Mouse (Mus musculus): Measurements from ENCODE around the gene Krtap14. TPM values are rescaled to one million over a fixed set of nuclear protein-coding genes. Genes with fewer than 3 reads are reported as not detected.

The Krtap14 gene
- total RNA-seq (2021): not detected in 2 replicates
- long read RNA-seq: 0 reads

DNA sequence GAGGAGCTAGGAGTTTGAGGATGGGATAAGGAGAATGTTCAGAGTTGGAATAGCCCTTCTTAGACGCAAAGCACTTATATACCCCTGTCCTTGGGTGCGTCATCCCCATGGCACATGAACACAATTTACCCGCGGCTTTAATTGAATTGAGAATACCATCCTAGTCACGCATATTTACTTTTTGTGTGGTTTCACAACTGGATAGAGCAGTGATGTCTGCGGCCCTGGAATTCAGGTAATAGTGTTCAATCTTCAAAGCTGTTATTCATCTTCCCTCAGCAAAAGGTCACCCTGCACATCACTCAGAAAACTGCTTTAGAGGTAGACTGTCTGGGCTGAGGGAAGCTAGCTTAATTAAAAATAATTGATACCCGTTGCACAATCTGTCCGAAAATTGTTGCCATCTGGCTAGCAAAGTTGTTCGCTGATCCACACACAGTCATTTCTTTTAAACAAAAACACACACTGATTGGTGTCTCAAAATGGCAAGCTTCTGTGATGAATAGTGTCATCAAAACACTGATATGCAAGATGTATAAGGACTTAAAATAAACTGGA, at the start of gene Krtap14:
TSS of gene Krtap14 (minus strand) at position 51 of the 558 bp plus-strand sequence.
- DNase-seq: no peak

DNA sequence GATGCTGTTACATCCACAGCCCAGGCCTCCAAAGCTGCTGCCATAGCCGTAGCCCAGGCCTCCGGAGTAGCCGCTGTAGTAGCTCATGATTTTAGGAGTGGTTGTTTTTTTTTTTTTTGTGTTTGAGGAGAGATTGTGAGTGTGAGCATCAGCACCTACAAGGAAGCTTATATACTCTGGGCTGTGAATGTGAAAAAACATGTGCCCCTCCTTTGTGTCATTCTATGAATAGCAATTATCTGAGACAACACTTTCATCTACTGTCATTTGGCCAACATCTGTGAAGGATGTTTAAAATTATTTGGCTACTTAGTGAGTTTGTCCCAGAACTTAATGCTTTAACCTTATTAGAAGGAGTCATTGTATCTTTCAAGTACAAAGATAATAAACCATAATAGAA, 48.2 kb upstream of the Krtap14 start, which contains the start of gene Krtap19-2:
TSS of gene Krtap19-2 (minus strand) at position 101 of the 400 bp plus-strand sequence.
- DNase-seq: no peak

DNA sequence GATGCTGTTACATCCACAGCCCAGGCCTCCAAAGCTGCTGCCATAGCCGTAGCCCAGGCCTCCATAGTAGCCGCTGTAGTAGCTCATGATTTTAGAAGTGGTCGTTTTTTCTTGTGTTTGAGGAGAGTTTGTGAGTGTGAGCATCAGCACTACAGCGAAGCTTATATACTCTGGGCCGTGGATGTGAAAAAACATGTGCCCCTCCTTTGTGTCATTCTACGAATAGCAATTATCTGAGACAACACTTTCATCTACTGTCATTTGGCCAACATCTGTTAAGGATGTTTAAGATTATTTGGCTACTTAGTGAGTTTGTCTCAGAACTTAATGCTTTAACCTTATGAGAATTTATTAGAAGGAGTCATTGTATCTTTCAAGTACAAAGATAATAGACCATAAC, 43.4 kb upstream of the Krtap14 start, which contains the start of gene Krtap19-1:
TSS of gene Krtap19-1 (minus strand) at position 101 of the 400 bp plus-strand sequence.
- no peak for DNase-seq

DNA sequence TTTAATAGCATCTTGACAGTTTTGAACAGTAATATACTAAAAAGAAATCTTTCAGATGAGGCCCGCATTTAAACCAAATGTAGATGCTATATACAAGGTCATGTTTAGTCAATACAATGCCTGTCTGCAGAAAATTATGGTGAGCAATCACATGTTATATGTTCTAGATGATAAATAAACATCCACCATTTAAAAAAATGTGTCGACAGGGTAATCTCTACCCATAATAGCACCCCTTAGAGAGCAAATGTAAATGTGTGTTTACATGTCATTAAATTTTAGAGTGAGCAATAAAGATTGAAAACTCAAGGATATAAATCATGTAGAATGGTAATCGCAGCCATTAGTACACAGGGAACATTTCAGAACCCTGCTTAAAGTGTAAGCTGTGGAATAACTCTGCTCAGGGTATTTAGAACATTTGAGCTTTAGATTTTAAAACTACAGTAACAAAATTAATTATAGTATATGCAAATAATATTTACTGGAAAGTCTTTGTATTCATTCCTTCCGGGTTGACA, 39.0 kb upstream of the Krtap14 start:
- DNase-seq: no peak

DNA sequence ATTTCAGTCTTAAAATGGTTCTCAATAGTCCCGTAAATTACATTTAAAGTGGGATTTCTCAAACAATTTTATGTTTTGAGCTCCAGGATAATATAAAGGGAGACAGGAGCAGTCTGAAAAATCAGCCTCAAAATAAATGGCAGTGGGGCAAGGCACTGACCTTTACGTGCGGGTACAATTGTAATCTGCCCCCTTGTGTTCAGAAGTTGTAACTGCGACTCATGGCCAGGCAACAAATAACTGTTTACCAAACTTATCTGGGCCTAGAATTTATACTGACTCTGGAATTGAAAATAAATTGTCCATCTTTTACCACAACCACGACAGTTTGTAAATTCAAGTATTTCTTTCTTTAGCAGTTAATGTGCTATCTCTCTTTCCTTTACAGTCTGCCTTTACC, 25.5 kb upstream of the Krtap14 start:
- peak; percentile 3 for DNase-seq

DNA sequence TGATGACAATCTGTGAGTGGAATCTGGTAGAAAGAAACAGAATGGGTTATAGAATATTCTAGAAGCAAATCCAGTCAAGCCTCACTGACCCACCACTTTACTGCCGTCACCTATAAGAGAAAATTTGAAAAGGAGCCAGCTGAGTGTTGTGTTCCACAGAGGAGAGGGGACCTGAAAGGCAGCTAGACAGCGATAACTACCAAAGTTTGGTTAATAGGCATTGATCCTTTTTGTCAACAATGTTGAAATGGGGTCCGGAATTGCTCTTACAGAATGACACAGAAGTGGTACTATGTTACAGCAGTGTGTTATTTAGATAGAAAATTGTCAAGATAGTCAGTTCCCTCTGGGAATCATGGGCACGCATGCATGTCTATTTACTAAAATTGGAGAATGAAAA, 22.6 kb upstream of the Krtap14 start:
- no peak for DNase-seq

DNA sequence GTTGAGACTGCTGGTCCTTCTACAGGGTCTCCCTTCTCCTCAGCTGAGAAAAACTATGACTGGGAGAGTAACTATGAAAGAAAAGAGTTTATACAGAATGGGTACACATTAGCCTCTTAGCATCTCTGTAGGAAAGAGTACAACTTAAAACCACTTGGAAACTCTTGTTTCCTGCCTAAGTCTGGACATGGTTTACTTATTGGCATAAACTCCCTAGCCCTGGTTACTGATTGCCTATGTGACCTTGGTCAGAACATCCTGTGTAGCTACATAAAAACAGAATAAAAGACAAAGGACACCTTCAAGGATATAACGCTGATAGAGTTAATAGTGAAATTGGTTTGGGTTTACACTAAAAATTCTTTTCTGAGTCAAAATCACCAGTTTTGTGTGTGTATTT, 21.4 kb upstream of the Krtap14 start:
- no peak for DNase-seq

DNA sequence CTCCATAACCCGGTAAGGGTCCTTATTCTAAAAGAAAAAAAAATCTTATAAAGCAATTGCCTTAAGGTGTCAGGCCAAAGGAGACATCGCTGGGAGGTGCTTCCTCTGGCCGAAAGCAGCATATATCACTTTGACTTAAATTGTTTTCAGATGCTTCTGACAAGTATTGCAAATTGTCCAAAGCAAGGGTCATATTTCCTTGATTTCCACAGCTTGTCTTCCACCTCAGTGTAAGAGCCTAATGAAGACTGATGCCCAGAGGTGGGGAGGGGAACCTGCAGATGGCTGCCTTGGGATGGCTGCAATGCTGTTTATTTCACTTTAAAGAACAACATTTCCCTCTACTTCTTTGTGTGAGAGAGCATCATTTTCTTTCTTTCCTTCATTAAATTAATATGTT, 1.0 kb upstream of the Krtap14 start:
- no peak for DNase-seq

DNA sequence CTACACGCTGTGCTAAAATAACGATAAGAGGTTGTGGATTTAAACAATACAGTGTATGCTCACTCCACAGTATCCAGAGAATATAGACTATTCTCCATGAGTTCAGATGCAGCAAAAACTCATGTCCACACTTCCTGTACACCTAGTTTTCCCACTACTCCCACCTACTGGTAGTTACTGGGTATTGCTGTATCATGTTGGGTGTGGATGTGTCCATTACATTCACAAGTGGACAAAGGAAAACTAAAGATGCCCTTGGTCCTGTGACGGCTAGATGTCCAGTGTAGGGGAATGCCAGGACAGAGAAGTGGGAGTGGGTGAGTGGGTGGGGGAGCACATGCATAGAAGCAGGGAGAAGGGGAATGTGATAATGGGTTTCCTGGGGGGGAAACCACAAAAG, 2.2 kb downstream of the Krtap14 start:
- DNase-seq: no peak

DNA sequence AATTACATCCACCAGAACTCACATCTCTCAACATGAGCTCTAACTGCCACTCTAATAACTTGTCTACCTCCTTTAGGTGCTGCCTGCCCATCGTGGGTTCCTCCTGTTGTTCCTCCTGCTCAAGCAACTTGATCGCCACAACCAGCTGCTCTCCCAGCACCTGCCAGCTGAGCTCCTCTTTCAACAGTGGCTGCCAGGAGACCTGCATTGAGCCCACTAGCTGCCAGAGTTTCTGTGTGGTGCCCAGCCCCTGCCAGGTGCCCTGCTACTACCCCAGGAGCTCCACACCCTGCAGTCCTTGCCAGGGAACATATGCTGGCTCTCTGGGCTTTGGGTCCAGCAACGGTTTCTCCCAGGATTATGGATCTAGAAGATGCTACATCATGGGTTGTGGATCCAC, 5.9 kb downstream of the Krtap14 start, which contains the start of gene Krtap15:
TSS of gene Krtap15 (plus strand) at position 150 of the 400 bp plus-strand sequence.
- DNase-seq: no peak

DNA sequence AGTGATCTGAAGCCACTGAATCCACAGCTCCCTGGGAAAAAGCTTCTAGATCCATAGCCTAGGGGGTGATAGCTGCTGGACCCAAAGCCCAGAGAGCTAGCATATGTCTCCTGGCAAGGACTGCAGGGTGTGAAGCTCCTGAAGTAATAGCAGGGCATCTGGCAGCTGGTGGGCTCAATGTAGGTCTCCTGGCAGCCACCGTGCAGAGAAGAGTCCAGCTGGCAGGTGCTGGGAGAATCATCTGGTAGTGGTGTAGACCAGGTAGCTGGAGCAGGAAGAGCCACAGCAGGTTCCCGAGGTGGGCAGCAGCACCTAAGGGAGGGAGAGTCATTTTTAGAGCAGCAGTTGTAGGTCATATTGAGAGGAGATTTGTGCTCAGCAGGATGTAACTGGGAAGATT, 14.1 kb downstream of the Krtap14 start, which contains the start of gene Gm20741:
TSS of gene Gm20741 (minus strand) at position 394 of the 400 bp plus-strand sequence.
- no peak for DNase-seq

DNA sequence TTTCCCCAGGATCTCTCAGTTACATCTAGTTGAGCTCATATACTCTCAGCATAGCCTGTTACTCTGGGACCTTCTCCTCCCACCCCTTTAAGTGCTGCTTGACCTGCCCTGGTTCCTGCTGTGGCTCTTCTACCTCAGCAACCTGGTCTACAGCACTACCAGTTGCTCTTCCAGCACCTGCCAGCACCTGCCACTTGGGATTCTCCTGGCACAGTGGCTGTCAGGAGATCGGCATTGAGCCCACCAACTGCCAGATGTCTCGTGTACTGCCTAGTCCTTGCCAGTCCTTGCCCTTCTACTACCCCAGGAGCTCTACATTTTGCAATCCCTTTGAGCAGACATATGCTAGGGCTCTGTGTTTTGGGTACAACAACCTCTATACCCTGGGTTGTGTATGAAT, 39.2 kb downstream of the Krtap14 start:
- DNase-seq: no peak

DNA sequence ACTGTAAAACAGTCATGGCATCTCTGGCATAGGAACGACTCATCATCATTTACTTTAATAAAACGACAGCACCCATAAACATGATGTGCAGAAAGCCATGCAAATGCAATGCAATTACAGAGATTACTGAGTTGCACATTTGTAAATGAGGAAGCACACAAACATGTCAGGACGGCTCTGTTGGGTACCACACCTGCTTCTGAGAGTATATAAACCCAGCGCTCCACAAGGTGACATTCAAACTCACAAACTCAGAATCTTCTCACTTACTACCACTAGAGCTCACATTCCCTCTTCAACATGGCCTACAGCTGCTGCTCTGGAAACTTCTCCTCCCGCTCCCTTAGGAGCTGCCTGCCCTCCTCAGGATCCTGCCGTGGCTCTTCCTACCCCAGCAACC, 48.3 kb downstream of the Krtap14 start, which contains the start of gene Gm5965:
TSS of gene Gm5965 (plus strand) at position 301 of the 400 bp plus-strand sequence.
- no peak for DNase-seq

DNA sequence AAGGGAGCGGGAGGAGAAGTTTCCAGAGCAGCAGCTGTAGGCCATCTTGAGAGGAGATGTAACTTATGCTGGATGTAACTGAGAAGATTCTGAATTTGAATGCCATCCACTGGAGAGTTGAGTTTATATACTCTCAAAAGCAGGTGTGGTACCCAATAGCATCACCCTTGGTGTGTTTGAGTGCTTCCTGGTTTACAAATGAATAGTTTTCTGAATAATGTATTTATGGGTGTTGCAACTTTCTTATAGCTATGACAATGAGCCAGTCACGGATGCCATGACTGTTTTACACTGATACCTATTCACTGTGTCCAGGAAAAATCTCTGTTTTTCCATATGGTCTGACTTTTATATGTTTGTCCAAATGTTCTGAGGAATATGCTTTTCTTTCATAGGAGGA, 51.8 kb downstream of the Krtap14 start, which contains the start of gene 2310057N15Rik:
TSS of gene 2310057N15Rik (minus strand) at position 101 of the 400 bp plus-strand sequence.
- DNase-seq: no peak

Other genes starting within 250 kb of the Krtap14 start
- gene Krtap24-1, start 213.9 kb downstream of the Krtap14 start, total RNA-seq (2021): not detected in 2 replicates
- gene 2310079G19Rik, start 198.5 kb downstream of the Krtap14 start, total RNA-seq (2021): not detected in 2 replicates
- gene Krtap26-1, start 178.3 kb downstream of the Krtap14 start, total RNA-seq (2021): not detected in 2 replicates
- gene Krtap27-1, start 154.5 kb downstream of the Krtap14 start, total RNA-seq (2021): not detected in 2 replicates
- gene 2310061N02Rik, start 118.2 kb downstream of the Krtap14 start, total RNA-seq (2021): not detected in 2 replicates
- not detected in 2 replicates for gene Krtap13-1, start 97.3 kb downstream of the Krtap14 start, total RNA-seq (2021)
- gene Krtap13, start 74.5 kb downstream of the Krtap14 start, total RNA-seq (2021): not detected in 2 replicates
- not detected in 2 replicates for gene 2310034C09Rik, start 67.3 kb downstream of the Krtap14 start, total RNA-seq (2021)
- not detected in 2 replicates for gene 2310057N15Rik, start 51.9 kb downstream of the Krtap14 start, total RNA-seq (2021)
- not detected in 2 replicates for gene Gm5965, start 48.2 kb downstream of the Krtap14 start, total RNA-seq (2021)
- not detected in 2 replicates for gene Gm20741, start 13.9 kb downstream of the Krtap14 start, total RNA-seq (2021)
- gene Krtap15, start 5.9 kb downstream of the Krtap14 start, total RNA-seq (2021): not detected in 2 replicates
- gene Krtap19-1, start 43.3 kb upstream of the Krtap14 start, total RNA-seq (2021): not detected in 2 replicates
- not detected in 2 replicates for gene Krtap19-2, start 48.1 kb upstream of the Krtap14 start, total RNA-seq (2021)
- gene Krtap19-3, start 51.9 kb upstream of the Krtap14 start, total RNA-seq (2021): not detected in 2 replicates
- not detected in 2 replicates for gene Krtap19-4, start 58.9 kb upstream of the Krtap14 start, total RNA-seq (2021)
- not detected in 2 replicates for gene Krtap19-5, start 70.3 kb upstream of the Krtap14 start, total RNA-seq (2021)
- gene Krtap19-9b, start 106.1 kb upstream of the Krtap14 start, total RNA-seq (2021): not detected in 2 replicates
- not detected in 2 replicates for gene Krtap16-3, start 136.7 kb upstream of the Krtap14 start, total RNA-seq (2021)
- not detected in 2 replicates for gene Krtap22-2, start 184.6 kb upstream of the Krtap14 start, total RNA-seq (2021)
- gene Gm10229, start 189.1 kb upstream of the Krtap14 start, total RNA-seq (2021): not detected in 2 replicates
- not detected in 2 replicates for gene Krtap6-1, start 205.6 kb upstream of the Krtap14 start, total RNA-seq (2021)
- not detected in 2 replicates for gene Gm10228, start 215.3 kb upstream of the Krtap14 start, total RNA-seq (2021)
- gene Krtap6-5, start 221.7 kb upstream of the Krtap14 start, total RNA-seq (2021): not detected in 2 replicates
- gene 1110025L11Rik, start 237.9 kb upstream of the Krtap14 start, total RNA-seq (2021): not detected in 2 replicates